Mouse (Mus musculus) heart, embryonic 16.5 days (tissue): ENCODE measurements around the gene Calu. TPM values are rescaled to one million over a fixed set of nuclear protein-coding genes. Genes with fewer than 3 reads are reported as not detected.

Experiments
- ATAC-seq: fragments of 200-750 bp; cut with Nextera tagmentation; replicated peaks from 2 replicates; pipeline ENCODE4 v1.8.0; 2017; ENCODE audit warnings: moderate number of reproducible peaks; ENCODE audit not compliant: insufficient read depth, low FRiP score; ENCODE audit errors: extremely low read depth
- H3K27ac ChIP-seq: fragments of 300-500 bp; sonication (generic); 2 replicates; pipeline ENCODE4 v1.5.1; 2014; ENCODE audit warnings: mild to moderate bottlenecking, low read length, control low read depth, moderate library complexity
- H3K27me3 ChIP-seq: fragments of 300-500 bp; sonication (generic); 2 replicates; pipeline ENCODE4 v1.6.1; 2014; ENCODE audit warnings: low read length, mixed read lengths; ENCODE audit not compliant: control insufficient read depth, insufficient read depth
- H3K36me3 ChIP-seq: fragments of 300-500 bp; sonication (generic); 2 replicates; pipeline ENCODE4 v1.6.1; 2014; ENCODE audit not compliant: control insufficient read depth, insufficient read depth
- H3K4me1 ChIP-seq: fragments of 300-500 bp; sonication (generic); 2 replicates; pipeline ENCODE4 v1.6.1; 2014; ENCODE audit warnings: low read length, mixed read lengths; ENCODE audit not compliant: control insufficient read depth, insufficient read depth
- H3K4me2 ChIP-seq: fragments of 300-500 bp; sonication (generic); 2 replicates; pipeline ENCODE4 v1.6.1; 2014; ENCODE audit warnings: low read depth, mild to moderate bottlenecking, control low read depth, low read length
- H3K4me3 ChIP-seq: fragments of 300-500 bp; sonication (generic); 2 replicates; pipeline ENCODE4 v1.5.1; 2014; ENCODE audit warnings: mild to moderate bottlenecking, control low read depth, low read length
- H3K9ac ChIP-seq: fragments of 300-500 bp; sonication (generic); 2 replicates; pipeline ENCODE4 v1.6.1; 2014; ENCODE audit warnings: low read length, control low read depth
- H3K9me3 ChIP-seq: fragments of 300-500 bp; sonication (generic); replicated peaks from 2 replicates; pipeline ENCODE4 v1.6.1; 2016; ENCODE audit warnings: low read length; ENCODE audit not compliant: control insufficient read depth
- whole genome bisulfite sequencing: fragments of 180-500 bp; shearing (Covaris S2); extraction: QIAGEN DNeasy Blood & Tissue Kit; methylation state at CpG from one replicate; pipeline ENCODE4 v1.1.7; 2014; 5-methylcytosine and 5-hydroxymethylcytosine counted together
- polyA plus RNA-seq: library from polyadenylated mRNA; unstranded; fragments of >200 nt; fragmentation: Nextera tagmentation; extraction: Ambion mirVana; gene quantifications from 2 replicates; pipeline ENCODE4 v1.2.1, GENCODE M21; 2015

The Calu gene
- 403 and 405 TPM in 2 replicates for polyA plus RNA-seq

GRCm38 (mm10) chr6:29347665-29348370 is at the start of gene Calu:
Gene Calu (plus strand): TSS chr6:29348069.
- Histone ChIP-seq H3K27me3 (no peaks in the 10 kb centered on the region), H3K4me1 (peaks cover 31% of the 10 kb centered on the region), H3K9me3 (no peaks in the 10 kb centered on the region), H3K27ac (peak within 1 kb of the TSS; percentile 93), H3K4me2 (peak within 1 kb of the TSS; percentile 85), H3K36me3 (no peaks in the 10 kb centered on the region), H3K9ac (peak within 1 kb of the TSS; percentile 94), H3K4me3 (peak within 1 kb of the TSS; percentile 92)
- WGBS = under 1% methylated on average over 55 of the region's 55 CpGs
- peak; percentile 99 for ATAC-seq

GRCm38 (mm10) chr6:29299112-29299511 is 48.8 kb upstream of the Calu start:
- Histone ChIP-seq H3K9ac (no peak overlapping the region), H3K27me3 (no peaks in the 10 kb centered on the region), H3K9me3 (0 out of 2 replicates have a peak, but pooled peaks cover 2% of the 10 kb centered on the region), H3K4me2 (no peak overlapping the region), H3K27ac (no peak overlapping the region), H3K36me3 (no peaks in the 10 kb centered on the region), H3K4me3 (no peak overlapping the region), H3K4me1 (no peaks in the 10 kb centered on the region)
- ATAC-seq = no peak
- 53% methylated on average over 2 of the region's 2 CpGs for WGBS

- H3K4me3 ChIP-seq = no peak overlapping the region
- no peak overlapping the region for H3K9ac ChIP-seq
- no peaks in the 10 kb centered on the region for H3K36me3 ChIP-seq
- H3K27me3 ChIP-seq = no peaks in the 10 kb centered on the region
- H3K27ac ChIP-seq = no peak overlapping the region
- H3K9me3 ChIP-seq = peaks cover 2% of the 10 kb centered on the region; the same call in 1 of the 2 replicates
- H3K4me2 ChIP-seq = no peak overlapping the region
- no peak for ATAC-seq
- H3K4me1 ChIP-seq = no peaks in the 10 kb centered on the region
Observed at GRCm38 (mm10) chr6:29303251-29303650, 44.6 kb upstream of the Calu start.

- no peak overlapping the region for H3K27ac ChIP-seq
- no peak overlapping the region for H3K4me3 ChIP-seq
- no peaks in the 10 kb centered on the region for H3K4me1 ChIP-seq
- H3K9ac ChIP-seq = no peak overlapping the region
- ATAC-seq = no peak
- H3K27me3 ChIP-seq = no peaks in the 10 kb centered on the region
- no peak overlapping the region for H3K4me2 ChIP-seq
- no peaks in the 10 kb centered on the region for H3K36me3 ChIP-seq
- H3K9me3 ChIP-seq = peaks cover 2% of the 10 kb centered on the region; the same call in 1 of the 2 replicates
- WGBS = 50% methylated on average over 4 of the region's 5 CpGs
Observed at GRCm38 (mm10) chr6:29303726-29304125, 44.1 kb upstream of the Calu start.

GRCm38 (mm10) chr6:29305462-29305861 is 42.4 kb upstream of the Calu start:
- 86% methylated on average over 4 of the region's 4 CpGs for WGBS
- Histone ChIP-seq H3K36me3 (no peaks in the 10 kb centered on the region), H3K4me1 (no peaks in the 10 kb centered on the region), H3K4me3 (no peak overlapping the region), H3K9me3 (peaks cover 3% of the 10 kb centered on the region), H3K4me2 (no peak overlapping the region), H3K9ac (no peak overlapping the region), H3K27me3 (no peaks in the 10 kb centered on the region), H3K27ac (no peak overlapping the region)
- no peak for ATAC-seq

GRCm38 (mm10) chr6:29308846-29309605 is 38.8 kb upstream of the Calu start:
- no peak overlapping the region for H3K4me3 ChIP-seq
- no peak for ATAC-seq
- no peak overlapping the region for H3K4me2 ChIP-seq
- no peaks in the 10 kb centered on the region for H3K27me3 ChIP-seq
- H3K9ac ChIP-seq = no peak overlapping the region
- H3K36me3 ChIP-seq = no peaks in the 10 kb centered on the region
- no peaks in the 10 kb centered on the region for H3K4me1 ChIP-seq
- peaks cover 3% of the 10 kb centered on the region for H3K9me3 ChIP-seq
- no peak overlapping the region for H3K27ac ChIP-seq
- WGBS = 84% methylated on average over 16 of the region's 16 CpGs

GRCm38 (mm10) chr6:29313690-29314202 is 34.1 kb upstream of the Calu start:
- WGBS = 61% methylated on average over 14 of the region's 14 CpGs
- Histone ChIP-seq H3K27ac (no peak overlapping the region), H3K27me3 (no peaks in the 10 kb centered on the region), H3K4me3 (no peak overlapping the region), H3K4me2 (no peak overlapping the region), H3K9me3 (peaks cover 3% of the 10 kb centered on the region; the same call in 1 of the 2 replicates), H3K4me1 (no peaks in the 10 kb centered on the region), H3K36me3 (no peaks in the 10 kb centered on the region), H3K9ac (no peak overlapping the region)
- ATAC-seq = no peak

GRCm38 (mm10) chr6:29317286-29317685 is 30.6 kb upstream of the Calu start:
- Histone ChIP-seq H3K36me3 (no peaks in the 10 kb centered on the region), H3K27ac (no peak overlapping the region), H3K4me1 (no peaks in the 10 kb centered on the region), H3K9me3 (no peaks in the 10 kb centered on the region), H3K27me3 (no peaks in the 10 kb centered on the region), H3K4me2 (no peak overlapping the region), H3K4me3 (no peak overlapping the region), H3K9ac (no peak overlapping the region)
- ATAC-seq = no peak
- WGBS = 59% methylated on average over 2 of the region's 2 CpGs

GRCm38 (mm10) chr6:29317941-29318340 is 29.9 kb upstream of the Calu start:
- H3K4me2 ChIP-seq = no peak overlapping the region
- no peaks in the 10 kb centered on the region for H3K4me1 ChIP-seq
- no peak for ATAC-seq
- H3K27ac ChIP-seq = no peak overlapping the region
- H3K36me3 ChIP-seq = no peaks in the 10 kb centered on the region
- no peaks in the 10 kb centered on the region for H3K9me3 ChIP-seq
- WGBS = 63% methylated on average over 3 of the region's 3 CpGs
- H3K27me3 ChIP-seq = no peaks in the 10 kb centered on the region
- H3K4me3 ChIP-seq = no peak overlapping the region
- no peak overlapping the region for H3K9ac ChIP-seq
